Mouse (Mus musculus): ENCODE measurements around the gene Hyou1. TPM values are rescaled to one million over a fixed set of nuclear protein-coding genes. Genes with fewer than 3 reads are reported as not detected.
"Not testable (repeated sequence)": the region's sequence is repeated elsewhere in the genome, so short reads cannot be mapped to it uniquely, and the experiment has no call there.

The Hyou1 gene
- polyA plus RNA-seq, 1 experiment from 2014 or later, result 14.5 TPM

DNA sequence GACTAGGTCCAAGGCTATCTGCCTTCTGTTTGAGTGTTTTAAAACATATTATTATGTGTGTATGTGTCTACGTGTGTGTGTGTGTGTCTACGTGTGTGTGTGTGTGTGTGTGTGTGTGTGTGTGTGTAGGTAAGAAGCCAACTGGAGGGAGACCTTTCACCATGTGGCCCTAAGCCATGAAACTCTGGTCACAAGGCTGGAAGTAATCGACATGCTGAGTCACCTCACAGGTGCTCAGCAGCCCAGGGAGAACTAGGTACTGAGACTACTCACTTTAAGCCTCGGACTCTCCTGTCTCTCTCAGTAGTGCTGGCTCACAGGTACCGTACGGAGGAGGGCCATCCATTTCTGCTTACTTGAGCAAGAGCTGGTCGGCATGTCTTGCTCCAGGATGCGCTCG, 32.1 kb upstream of the Hyou1 start:
- H3K9ac ChIP-seq (ENCODE audit: low read depth, low read length), result no peak overlapping the region
- peaks cover 38% of the 10 kb centered on the region for H3K36me3 ChIP-seq (ENCODE audit: control insufficient read depth, insufficient read depth)
- peaks cover 18% of the 10 kb centered on the region for H3K4me1 ChIP-seq (ENCODE audit: control insufficient read depth, low read depth, low read length)
- no peaks in the 10 kb centered on the region for H3K27me3 ChIP-seq (ENCODE audit: control insufficient read depth, insufficient read depth, low read depth, low read length)
- H3K4me2 ChIP-seq (ENCODE audit: low read depth, low read length), result no peak overlapping the region
- no peaks in the 10 kb centered on the region for H3K9me3 ChIP-seq (replicated peaks; ENCODE audit: control insufficient read depth, low read length)
- H3K27ac ChIP-seq (ENCODE audit: low read length), result no peak overlapping the region
- ATAC-seq (ENCODE audit: low read depth), result no peak
- 82% methylated on average over 9 of the region's 9 CpGs for WGBS (ENCODE audit: insufficient replicate concordance)
- H3K4me3 ChIP-seq (ENCODE audit: low read depth, low read length), result no peak overlapping the region

DNA sequence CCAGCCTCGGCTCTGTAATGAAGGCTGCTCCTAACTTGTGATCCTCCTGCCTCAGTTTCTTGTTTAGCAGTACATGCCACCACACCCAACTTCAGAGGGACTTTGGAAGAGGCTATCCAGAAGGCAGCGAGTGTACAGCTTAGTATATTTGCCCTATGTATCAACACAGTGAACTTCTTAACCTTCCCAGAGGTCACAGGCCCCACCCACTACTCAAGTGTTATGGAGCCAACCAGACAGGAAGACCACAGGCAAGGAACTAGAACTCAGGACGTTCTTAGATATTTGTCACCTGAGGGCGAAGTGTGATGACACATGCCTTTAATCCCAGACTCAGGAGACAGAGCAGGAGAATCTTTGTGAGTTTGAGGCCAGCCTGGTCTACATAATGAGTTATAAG, 31.7 kb upstream of the Hyou1 start:
- H3K27me3 ChIP-seq (ENCODE audit: control insufficient read depth, insufficient read depth, low read depth, low read length), result no peaks in the 10 kb centered on the region
- no peak for ATAC-seq (ENCODE audit: low read depth)
- H3K4me1 ChIP-seq (ENCODE audit: control insufficient read depth, low read depth, low read length), result peaks cover 17% of the 10 kb centered on the region
- no peak overlapping the region for H3K4me3 ChIP-seq (ENCODE audit: low read depth, low read length)
- H3K9ac ChIP-seq (ENCODE audit: low read depth, low read length), result no peak overlapping the region
- WGBS (ENCODE audit: insufficient replicate concordance), result 76% methylated on average over 4 of the region's 4 CpGs
- peaks cover 42% of the 10 kb centered on the region for H3K36me3 ChIP-seq (ENCODE audit: control insufficient read depth, insufficient read depth)
- H3K4me2 ChIP-seq (ENCODE audit: low read depth, low read length), result no peak overlapping the region
- no peak overlapping the region; the same call in 1 of the 2 replicates for H3K27ac ChIP-seq (ENCODE audit: low read length)
- no peaks in the 10 kb centered on the region for H3K9me3 ChIP-seq (replicated peaks; ENCODE audit: control insufficient read depth, low read length)

GRCm38 (mm10) chr9:44348546-44348945, 30.7 kb upstream of the Hyou1 start:
- no peak overlapping the region for H3K9ac ChIP-seq (ENCODE audit: low read depth, low read length)
- no peak overlapping the region for H3K27ac ChIP-seq (ENCODE audit: low read length)
- H3K4me1 ChIP-seq (ENCODE audit: control insufficient read depth, low read depth, low read length), result peaks cover 13% of the 10 kb centered on the region
- no peak for ATAC-seq (ENCODE audit: low read depth)
- no peaks in the 10 kb centered on the region for H3K9me3 ChIP-seq (replicated peaks; ENCODE audit: control insufficient read depth, low read length)
- no peaks in the 10 kb centered on the region for H3K27me3 ChIP-seq (ENCODE audit: control insufficient read depth, insufficient read depth, low read depth, low read length)
- H3K36me3 ChIP-seq (ENCODE audit: control insufficient read depth, insufficient read depth), result peaks cover 50% of the 10 kb centered on the region
- 92% methylated on average over 4 of the region's 4 CpGs for WGBS (ENCODE audit: insufficient replicate concordance)
- no peak overlapping the region for H3K4me3 ChIP-seq (ENCODE audit: low read depth, low read length)
- H3K4me2 ChIP-seq (ENCODE audit: low read depth, low read length), result no peak overlapping the region

DNA sequence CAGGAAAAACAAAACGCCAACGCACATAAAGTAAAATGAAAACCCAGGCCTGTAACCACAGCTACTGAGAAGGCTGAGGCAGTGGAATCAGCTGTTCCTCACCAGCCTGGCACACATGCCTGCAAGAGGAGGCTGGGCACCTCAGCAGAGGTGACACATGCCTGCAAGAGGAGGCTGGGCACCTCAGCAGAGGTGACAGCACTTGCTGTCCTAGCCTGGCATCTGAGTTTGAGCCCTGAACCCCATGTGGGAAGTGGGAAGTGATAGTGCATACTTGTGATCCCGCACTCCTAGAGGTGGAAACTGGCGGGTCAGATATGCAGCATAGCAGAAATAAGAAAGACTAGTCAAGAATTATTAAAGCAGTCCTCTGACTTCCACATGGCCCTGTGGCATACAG, 27.9 kb upstream of the Hyou1 start:
- no peak overlapping the region for H3K27ac ChIP-seq (ENCODE audit: low read length)
- H3K27me3 ChIP-seq (ENCODE audit: control insufficient read depth, insufficient read depth, low read depth, low read length), result no peaks in the 10 kb centered on the region
- H3K4me3 ChIP-seq (ENCODE audit: low read depth, low read length), result no peak overlapping the region
- H3K4me1 ChIP-seq (ENCODE audit: control insufficient read depth, low read depth, low read length), result peaks cover 4% of the 10 kb centered on the region
- H3K36me3 ChIP-seq (ENCODE audit: control insufficient read depth, insufficient read depth), result peaks cover 78% of the 10 kb centered on the region
- H3K4me2 ChIP-seq (ENCODE audit: low read depth, low read length), result no peak overlapping the region
- H3K9ac ChIP-seq (ENCODE audit: low read depth, low read length), result no peak overlapping the region
- WGBS (ENCODE audit: insufficient replicate concordance), result 86% methylated on average over 4 of the region's 4 CpGs
- H3K9me3 ChIP-seq (replicated peaks; ENCODE audit: control insufficient read depth, low read length), result no peaks in the 10 kb centered on the region
- ATAC-seq (ENCODE audit: low read depth), result no peak

DNA sequence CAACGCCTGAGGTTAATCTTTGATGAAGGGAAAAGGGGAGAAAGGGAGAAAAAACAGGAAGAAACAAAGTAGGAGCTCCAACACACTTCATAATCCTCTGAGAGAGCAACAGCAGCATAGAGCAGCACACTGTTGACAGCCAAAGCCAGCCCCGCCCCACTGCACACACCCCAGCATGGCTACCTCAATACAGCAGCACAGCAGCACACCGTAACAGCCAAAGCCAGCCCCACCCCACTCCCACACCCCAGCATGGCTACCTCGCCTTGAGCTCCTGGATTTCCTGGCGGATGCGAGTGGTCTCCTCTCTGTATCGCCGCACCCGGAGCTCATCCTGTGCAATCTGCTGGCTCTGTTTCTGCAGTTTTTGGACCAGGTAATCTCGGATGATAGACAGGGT, 27.0 kb upstream of the Hyou1 start:
- WGBS (ENCODE audit: insufficient replicate concordance), result 78% methylated on average over 10 of the region's 10 CpGs
- Histone ChIP-seq H3K27me3 (ENCODE audit: control insufficient read depth, insufficient read depth, low read depth, low read length) (no peaks in the 10 kb centered on the region), H3K9ac (ENCODE audit: low read depth, low read length) (no peak overlapping the region), H3K36me3 (ENCODE audit: control insufficient read depth, insufficient read depth) (peaks cover 83% of the 10 kb centered on the region), H3K4me2 (ENCODE audit: low read depth, low read length) (no peak overlapping the region), H3K4me3 (ENCODE audit: low read depth, low read length) (no peak overlapping the region), H3K9me3 (replicated peaks; ENCODE audit: control insufficient read depth, low read length) (no peaks in the 10 kb centered on the region), H3K27ac (ENCODE audit: low read length) (no peak overlapping the region), H3K4me1 (ENCODE audit: control insufficient read depth, low read depth, low read length) (peaks cover 4% of the 10 kb centered on the region)
- ATAC-seq (ENCODE audit: low read depth), result no peak

- peaks cover 78% of the 10 kb centered on the region for H3K36me3 ChIP-seq (ENCODE audit: control insufficient read depth, insufficient read depth)
- H3K9ac ChIP-seq (ENCODE audit: low read depth, low read length), result no peak overlapping the region
- peaks cover 4% of the 10 kb centered on the region for H3K4me1 ChIP-seq (ENCODE audit: control insufficient read depth, low read depth, low read length)
- no peaks in the 10 kb centered on the region for H3K9me3 ChIP-seq (replicated peaks; ENCODE audit: control insufficient read depth, low read length)
- H3K27me3 ChIP-seq (ENCODE audit: control insufficient read depth, insufficient read depth, low read depth, low read length), result no peaks in the 10 kb centered on the region
- no peak overlapping the region for H3K4me3 ChIP-seq (ENCODE audit: low read depth, low read length)
- H3K27ac ChIP-seq (ENCODE audit: low read length), result no peak overlapping the region
- no peak overlapping the region for H3K4me2 ChIP-seq (ENCODE audit: low read depth, low read length)
- 84% methylated on average over 6 of the region's 6 CpGs for WGBS (ENCODE audit: insufficient replicate concordance)
- no peak for ATAC-seq (ENCODE audit: low read depth)
Observed at GRCm38 (mm10) chr9:44353142-44353541, 26.1 kb upstream of the Hyou1 start.

DNA sequence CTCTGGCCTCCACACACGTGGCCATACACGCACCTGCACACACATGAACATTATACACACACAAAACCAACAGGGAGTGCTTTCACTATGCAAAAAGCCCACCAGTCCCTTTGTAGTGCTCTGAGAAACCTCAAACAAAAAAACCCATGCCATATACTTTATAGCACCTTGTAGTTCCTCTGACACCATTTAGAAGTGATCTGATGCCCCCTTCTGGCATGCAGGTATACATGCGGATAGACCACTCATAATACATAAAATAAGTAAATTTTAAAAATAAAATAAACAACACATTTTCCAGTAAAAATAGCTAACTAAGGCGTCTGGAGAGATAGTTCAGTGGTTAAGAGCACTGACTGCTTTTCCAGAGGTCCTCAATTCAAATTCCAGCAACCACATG, 22.1 kb upstream of the Hyou1 start:
- Histone ChIP-seq H3K27me3 (ENCODE audit: control insufficient read depth, insufficient read depth, low read depth, low read length) (no peaks in the 10 kb centered on the region), H3K4me1 (ENCODE audit: control insufficient read depth, low read depth, low read length) (peaks cover 10% of the 10 kb centered on the region), H3K36me3 (ENCODE audit: control insufficient read depth, insufficient read depth) (peaks cover 61% of the 10 kb centered on the region), H3K9ac (ENCODE audit: low read depth, low read length) (no peak overlapping the region), H3K4me3 (ENCODE audit: low read depth, low read length) (no peak overlapping the region), H3K9me3 (replicated peaks; ENCODE audit: control insufficient read depth, low read length) (no peaks in the 10 kb centered on the region), H3K27ac (ENCODE audit: low read length) (no peak overlapping the region), H3K4me2 (ENCODE audit: low read depth, low read length) (no peak overlapping the region)
- no peak for ATAC-seq (ENCODE audit: low read depth)
- WGBS (ENCODE audit: insufficient replicate concordance), result 61% methylated on average over 4 of the region's 4 CpGs

DNA sequence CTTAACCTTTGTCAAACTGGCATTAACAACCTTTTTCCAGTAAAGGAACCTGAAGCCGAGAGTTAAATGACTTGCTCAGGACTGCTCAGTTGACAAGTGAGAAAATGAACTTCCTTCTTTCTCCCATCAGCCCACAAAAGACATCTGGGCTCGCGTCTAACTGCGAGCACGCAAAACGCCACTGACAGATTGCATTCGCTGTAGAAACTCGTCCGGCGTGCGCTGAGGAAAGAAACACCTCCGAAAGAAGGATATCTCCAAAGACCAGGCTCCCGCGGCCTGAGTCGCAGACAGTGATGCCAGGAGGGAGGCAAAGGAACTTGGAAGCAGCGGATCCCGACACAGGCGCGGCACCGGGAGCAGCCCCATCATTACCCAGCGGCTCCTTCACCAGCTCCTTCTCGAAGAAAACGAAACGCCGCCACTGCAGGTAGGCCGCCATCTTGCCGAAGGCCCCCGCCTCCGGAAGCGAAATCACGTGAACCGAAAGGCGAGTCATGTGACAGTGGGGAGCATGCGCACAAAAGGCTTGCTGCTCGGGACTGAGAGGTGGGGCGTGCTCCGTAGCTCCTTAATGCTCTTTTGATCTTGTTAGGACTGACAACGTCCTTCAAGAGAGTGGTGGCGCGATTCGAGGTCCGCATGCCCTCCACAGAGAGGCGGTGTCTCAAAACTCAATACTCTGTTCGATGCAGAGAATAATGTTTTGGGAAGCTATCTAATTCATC, 17.9 kb upstream of the Hyou1 start, which contains the start of gene Vps11:
Gene Vps11 (minus strand): TSS at position 481 of the 728 bp plus-strand sequence.
- Histone ChIP-seq H3K27ac (ENCODE audit: low read length) (peak within 1 kb of the TSS; percentile 83), H3K9me3 (replicated peaks; ENCODE audit: control insufficient read depth, low read length) (no peaks in the 10 kb centered on the region), H3K27me3 (ENCODE audit: control insufficient read depth, insufficient read depth, low read depth, low read length) (no peaks in the 10 kb centered on the region), H3K4me1 (ENCODE audit: control insufficient read depth, low read depth, low read length) (peaks cover 7% of the 10 kb centered on the region), H3K4me3 (ENCODE audit: low read depth, low read length) (peak within 1 kb of the TSS; percentile 84), H3K36me3 (ENCODE audit: control insufficient read depth, insufficient read depth) (peaks cover 22% of the 10 kb centered on the region), H3K4me2 (ENCODE audit: low read depth, low read length) (peak within 1 kb of the TSS; percentile 78), H3K9ac (ENCODE audit: low read depth, low read length) (peak within 1 kb of the TSS; percentile 83)
- peak; percentile 90 for ATAC-seq (ENCODE audit: low read depth)
- WGBS (ENCODE audit: insufficient replicate concordance), result under 1% methylated on average over 44 of the region's 44 CpGs

GRCm38 (mm10) chr9:44361931-44362330, 17.4 kb upstream of the Hyou1 start:
- Histone ChIP-seq H3K9ac (ENCODE audit: low read depth, low read length) (peak overlapping the region; percentile 27; the same call in 1 of the 2 replicates), H3K4me3 (ENCODE audit: low read depth, low read length) (peak overlapping the region; percentile 84), H3K4me2 (ENCODE audit: low read depth, low read length) (peak overlapping the region; percentile 78), H3K27ac (ENCODE audit: low read length) (peak overlapping the region; percentile 72), H3K36me3 (ENCODE audit: control insufficient read depth, insufficient read depth) (peaks cover 16% of the 10 kb centered on the region)
- WGBS (ENCODE audit: insufficient replicate concordance), result 44% methylated on average over 4 of the region's 4 CpGs
- 0 out of 2 replicates have a peak, but pooled peaks have one; percentile 18 for ATAC-seq (ENCODE audit: low read depth)
- H3K9me3 ChIP-seq (replicated peaks; ENCODE audit: control insufficient read depth, low read length); H3K4me1 ChIP-seq (ENCODE audit: control insufficient read depth, low read depth, low read length); H3K27me3 ChIP-seq (ENCODE audit: control insufficient read depth, insufficient read depth, low read depth, low read length): not testable (repeated sequence)
